Mouse (Mus musculus): ENCODE results near the gene Ifi27l2b. TPM values are rescaled to one million over a fixed set of nuclear protein-coding genes. Genes with fewer than 3 reads are reported as not detected.
"Not testable (repeated sequence)": the region's sequence is repeated elsewhere in the genome, so short reads cannot be mapped to it uniquely, and the experiment has no call there.

The Ifi27l2b gene
- total and polyA plus RNA-seq, 3 experiments: 0.49 TPM; not detected in 2

- Histone ChIP-seq H3K36me3 (replicated peaks) (no peaks in the 10 kb centered on the region), H3K27me3 (ENCODE audit: insufficient read depth, low read length) (peaks cover 3% of the 10 kb centered on the region; the same call in 1 of the 2 replicates), H3K4me1 (ENCODE audit: insufficient read depth, low read depth, low read length) (no peaks in the 10 kb centered on the region), H3K9me3 (replicated peaks) (no peaks in the 10 kb centered on the region), H3K4me3 (ENCODE audit: low read depth, low read length) (no peak overlapping the region)
- TF ChIP-seq POLR2AphosphoS5 (IDR thresholded peaks at IDR 0.05; ENCODE audit: insufficient replicate concordance, low read depth, low read length): no peak
- no peak for TF ChIP-seq TAL1 (conservative IDR thresholded peaks at IDR 0.05; ENCODE audit: low read depth, low read length)
- no peak for TF ChIP-seq GATA2 (IDR thresholded peaks at IDR 0.05; ENCODE audit: borderline replicate concordance, low read depth, low read length)
- no peak for TF ChIP-seq GATA1 (IDR thresholded peaks at IDR 0.05; ENCODE audit: borderline replicate concordance, low read length)
- no peak for TF ChIP-seq CTCF (IDR thresholded peaks at IDR 0.05; ENCODE audit: low read depth, low read length)
- ATAC-seq (ENCODE audit: extremely low read depth, insufficient number of reproducible peaks, low FRiP score, poor library complexity, severe bottlenecking): no peak
- no peak for DNase-seq (ENCODE audit: low spot score)
Measured at GRCm38 (mm10) chr12:103482781-103483180, 25.8 kb upstream of the Ifi27l2b start.

GRCm38 (mm10) chr12:103481671-103482070 is 24.6 kb upstream of the Ifi27l2b start:
- no peak overlapping the region for H3K4me3 ChIP-seq (ENCODE audit: low read depth, low read length)
- ATAC-seq (ENCODE audit: extremely low read depth, insufficient number of reproducible peaks, low FRiP score, poor library complexity, severe bottlenecking) (no peak), DNase-seq (ENCODE audit: low spot score) (no peak)
- no peaks in the 10 kb centered on the region for H3K36me3 ChIP-seq (replicated peaks)
- no peak for TF ChIP-seq GATA2 (IDR thresholded peaks at IDR 0.05; ENCODE audit: borderline replicate concordance, low read depth, low read length)
- no peak for TF ChIP-seq CTCF (IDR thresholded peaks at IDR 0.05; ENCODE audit: low read depth, low read length)
- no peak for TF ChIP-seq GATA1 (IDR thresholded peaks at IDR 0.05; ENCODE audit: borderline replicate concordance, low read length)
- no peak for TF ChIP-seq POLR2AphosphoS5 (IDR thresholded peaks at IDR 0.05; ENCODE audit: insufficient replicate concordance, low read depth, low read length)
- no peak for TF ChIP-seq TAL1 (conservative IDR thresholded peaks at IDR 0.05; ENCODE audit: low read depth, low read length)
- H3K27me3 ChIP-seq (ENCODE audit: insufficient read depth, low read length): peaks cover 3% of the 10 kb centered on the region; the same call in 1 of the 2 replicates
- H3K9me3 ChIP-seq (replicated peaks): no peaks in the 10 kb centered on the region
- H3K4me1 ChIP-seq (ENCODE audit: insufficient read depth, low read depth, low read length): no peaks in the 10 kb centered on the region

GRCm38 (mm10) chr12:103477461-103478015 is 20.5 kb upstream of the Ifi27l2b start:
- no peaks in the 10 kb centered on the region for H3K9me3 ChIP-seq (replicated peaks)
- DNase-seq (ENCODE audit: low spot score) (no peak), ATAC-seq (ENCODE audit: extremely low read depth, insufficient number of reproducible peaks, low FRiP score, poor library complexity, severe bottlenecking) (no peak)
- H3K4me3 ChIP-seq (ENCODE audit: low read depth, low read length): no peak overlapping the region
- no peaks in the 10 kb centered on the region for H3K36me3 ChIP-seq (replicated peaks)
- H3K27me3 ChIP-seq (ENCODE audit: insufficient read depth, low read length): peaks cover 3% of the 10 kb centered on the region; the same call in 1 of the 2 replicates
- no peaks in the 10 kb centered on the region for H3K4me1 ChIP-seq (ENCODE audit: insufficient read depth, low read depth, low read length)
- TF ChIP-seq CTCF (IDR thresholded peaks at IDR 0.05; ENCODE audit: low read depth, low read length) (no peak), TAL1 (conservative IDR thresholded peaks at IDR 0.05; ENCODE audit: low read depth, low read length) (no peak), POLR2AphosphoS5 (IDR thresholded peaks at IDR 0.05; ENCODE audit: insufficient replicate concordance, low read depth, low read length) (no peak), GATA2 (IDR thresholded peaks at IDR 0.05; ENCODE audit: borderline replicate concordance, low read depth, low read length) (no peak), GATA1 (IDR thresholded peaks at IDR 0.05; ENCODE audit: borderline replicate concordance, low read length) (no peak)

- ATAC-seq (ENCODE audit: extremely low read depth, insufficient number of reproducible peaks, low FRiP score, poor library complexity, severe bottlenecking) (no peak), DNase-seq (ENCODE audit: low spot score) (no peak)
- Histone ChIP-seq H3K36me3 (replicated peaks) (no peaks in the 10 kb centered on the region), H3K4me1 (ENCODE audit: insufficient read depth, low read depth, low read length) (no peaks in the 10 kb centered on the region), H3K27me3 (ENCODE audit: insufficient read depth, low read length) (peaks cover 3% of the 10 kb centered on the region; the same call in 1 of the 2 replicates), H3K4me3 (ENCODE audit: low read depth, low read length) (no peak overlapping the region), H3K9me3 (replicated peaks) (no peaks in the 10 kb centered on the region)
- no peak for TF ChIP-seq POLR2AphosphoS5 (IDR thresholded peaks at IDR 0.05; ENCODE audit: insufficient replicate concordance, low read depth, low read length)
- no peak for TF ChIP-seq CTCF (IDR thresholded peaks at IDR 0.05; ENCODE audit: low read depth, low read length)
- no peak for TF ChIP-seq GATA2 (IDR thresholded peaks at IDR 0.05; ENCODE audit: borderline replicate concordance, low read depth, low read length)
- TF ChIP-seq GATA1 (IDR thresholded peaks at IDR 0.05; ENCODE audit: borderline replicate concordance, low read length): no peak
- TF ChIP-seq TAL1 (conservative IDR thresholded peaks at IDR 0.05; ENCODE audit: low read depth, low read length): no peak
Measured at GRCm38 (mm10) chr12:103476779-103477389, 19.9 kb upstream of the Ifi27l2b start.

GRCm38 (mm10) chr12:103474481-103474880 is 17.5 kb upstream of the Ifi27l2b start:
- TF ChIP-seq GATA1 (IDR thresholded peaks at IDR 0.05; ENCODE audit: borderline replicate concordance, low read length): no peak
- no peak for TF ChIP-seq TAL1 (conservative IDR thresholded peaks at IDR 0.05; ENCODE audit: low read depth, low read length)
- TF ChIP-seq CTCF (IDR thresholded peaks at IDR 0.05; ENCODE audit: low read depth, low read length): no peak
- no peak for TF ChIP-seq POLR2AphosphoS5 (IDR thresholded peaks at IDR 0.05; ENCODE audit: insufficient replicate concordance, low read depth, low read length)
- no peak for TF ChIP-seq GATA2 (IDR thresholded peaks at IDR 0.05; ENCODE audit: borderline replicate concordance, low read depth, low read length)
- Histone ChIP-seq H3K9me3 (replicated peaks) (no peaks in the 10 kb centered on the region), H3K27me3 (ENCODE audit: insufficient read depth, low read length) (peaks cover 3% of the 10 kb centered on the region; the same call in 1 of the 2 replicates), H3K4me1 (ENCODE audit: insufficient read depth, low read depth, low read length) (no peaks in the 10 kb centered on the region), H3K36me3 (replicated peaks) (no peaks in the 10 kb centered on the region), H3K4me3 (ENCODE audit: low read depth, low read length) (no peak overlapping the region)
- ATAC-seq (ENCODE audit: extremely low read depth, insufficient number of reproducible peaks, low FRiP score, poor library complexity, severe bottlenecking) (no peak), DNase-seq (ENCODE audit: low spot score) (no peak)

- not testable (repeated sequence) for H3K36me3 ChIP-seq (replicated peaks); DNase-seq (ENCODE audit: low spot score); H3K4me3 ChIP-seq (ENCODE audit: low read depth, low read length); H3K9me3 ChIP-seq (replicated peaks); ATAC-seq (ENCODE audit: extremely low read depth, insufficient number of reproducible peaks, low FRiP score, poor library complexity, severe bottlenecking); H3K27me3 ChIP-seq (ENCODE audit: insufficient read depth, low read length); H3K4me1 ChIP-seq (ENCODE audit: insufficient read depth, low read depth, low read length)
Measured at GRCm38 (mm10) chr12:103456727-103457126, 296 bp downstream of the Ifi27l2b start.

All from G1E (cell line).